Mouse (Mus musculus): Measurements from ENCODE around the gene Trip13.

Trip13 gene

GRCm38 (mm10) chr13:73937321-73938176 is at the start of gene Trip13, which contains the start of gene Brd9:
Gene Trip13, minus strand, starts transcription at chr13:73937784.
Gene Brd9, plus strand, starts transcription at chr13:73937811.
- peak; percentile 85 for DNase-seq (ENCODE audit: low read depth, low spot score)

DNA sequence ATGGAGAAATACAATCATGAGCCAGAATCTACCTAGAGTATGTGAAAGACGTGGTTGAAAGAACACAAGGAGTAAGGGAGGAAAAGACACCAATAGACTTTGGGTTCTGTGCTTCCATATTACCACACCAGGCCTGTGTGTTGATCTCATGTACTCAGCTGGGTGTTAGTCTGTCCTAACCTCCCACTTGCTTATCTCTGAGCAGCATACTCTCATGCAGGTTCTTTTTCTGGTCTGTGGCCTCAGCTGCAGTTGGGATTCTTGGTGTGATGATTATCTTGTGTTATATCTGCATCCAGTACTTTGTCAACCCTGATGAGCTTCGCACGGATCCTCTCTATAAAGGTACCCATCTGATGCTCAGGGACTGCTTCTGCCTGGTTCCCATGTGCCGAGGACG is 39.4 kb upstream of the Trip13 start:
- no peak for DNase-seq (ENCODE audit: low read depth, low spot score)

GRCm38 (mm10) chr13:73974523-73974922 is 36.9 kb upstream of the Trip13 start:
- no peak for DNase-seq (ENCODE audit: low read depth, low spot score)

DNA sequence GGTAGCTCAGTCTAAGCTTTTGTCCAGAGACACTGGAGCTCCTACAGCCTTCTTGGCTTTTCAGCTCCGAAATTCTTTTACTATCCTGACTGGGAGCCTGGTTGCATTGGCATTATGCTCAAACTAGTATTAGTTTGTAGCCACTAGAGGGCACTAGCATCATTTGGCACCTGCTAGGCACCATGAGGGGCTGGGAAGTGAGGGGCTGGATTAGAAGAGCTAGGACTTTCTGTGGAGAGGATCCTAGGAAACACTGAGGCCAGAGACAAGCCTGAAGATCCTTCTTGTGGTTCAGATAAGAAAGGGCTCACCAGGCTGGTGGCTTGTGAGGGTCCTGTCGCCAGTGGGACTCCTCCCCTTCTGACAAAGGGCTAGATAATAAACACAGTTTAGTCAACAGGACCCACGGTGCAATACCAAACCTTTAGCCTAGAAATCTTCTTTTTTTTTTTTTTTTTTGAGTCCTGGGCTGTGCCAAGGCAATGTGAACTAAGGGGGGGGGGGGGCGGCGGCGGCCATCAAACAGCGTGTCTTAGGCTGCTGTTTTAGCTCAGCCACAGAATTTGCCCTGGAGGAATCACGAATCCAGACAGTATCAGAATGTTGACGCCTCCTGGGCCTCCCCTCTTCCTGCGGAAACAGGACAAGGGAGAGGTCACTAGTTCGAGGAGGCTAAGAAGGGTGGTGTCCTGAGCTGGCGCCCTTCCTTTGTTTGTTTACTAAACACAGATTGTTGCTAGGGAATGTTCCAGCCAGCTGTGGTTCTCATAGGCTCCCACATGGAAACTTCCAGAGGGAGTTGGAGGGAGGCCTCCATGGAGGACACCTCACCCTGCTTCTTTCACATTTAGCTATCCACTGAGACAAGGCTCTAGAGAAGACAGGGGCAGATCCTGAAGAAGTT is 33.2 kb upstream of the Trip13 start:
- peak; percentile 66 for DNase-seq (ENCODE audit: low read depth, low spot score)

- DNase-seq (ENCODE audit: low read depth, low spot score): no peak
Observed at GRCm38 (mm10) chr13:73963551-73963950, 26.0 kb upstream of the Trip13 start, which contains the start of gene Zdhhc11. Gene Zdhhc11, plus strand, starts transcription at chr13:73963851.

GRCm38 (mm10) chr13:73961177-73961576 is 23.6 kb upstream of the Trip13 start:
- peak; percentile 5 for DNase-seq (ENCODE audit: low read depth, low spot score)

DNA sequence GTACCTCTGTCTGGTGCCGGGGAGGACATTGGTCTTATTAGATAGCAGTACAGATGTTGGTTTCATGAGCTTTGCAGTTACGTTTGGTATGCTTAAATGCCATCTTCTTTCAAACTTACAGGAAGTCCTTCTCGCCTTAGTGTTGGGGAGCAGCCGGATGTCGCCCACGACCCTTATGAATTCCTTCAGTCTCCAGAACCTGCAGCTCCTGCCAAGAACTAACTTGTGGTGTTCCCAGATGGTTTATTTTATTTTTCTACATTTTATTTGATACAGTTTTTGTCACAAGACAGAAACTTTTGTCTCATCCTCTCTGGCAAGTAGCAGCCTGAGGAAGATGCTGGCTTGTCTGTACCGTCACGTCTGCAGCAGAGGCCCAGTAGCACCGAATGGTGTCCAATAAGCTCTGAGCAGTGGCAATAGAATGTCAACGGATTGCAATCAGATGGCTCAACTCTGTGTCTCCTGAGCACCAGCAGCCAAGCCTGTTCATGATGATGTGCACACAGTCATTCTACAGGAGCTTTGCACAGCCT is 22.6 kb upstream of the Trip13 start:
- no peak for DNase-seq (ENCODE audit: low read depth, low spot score)

DNA sequence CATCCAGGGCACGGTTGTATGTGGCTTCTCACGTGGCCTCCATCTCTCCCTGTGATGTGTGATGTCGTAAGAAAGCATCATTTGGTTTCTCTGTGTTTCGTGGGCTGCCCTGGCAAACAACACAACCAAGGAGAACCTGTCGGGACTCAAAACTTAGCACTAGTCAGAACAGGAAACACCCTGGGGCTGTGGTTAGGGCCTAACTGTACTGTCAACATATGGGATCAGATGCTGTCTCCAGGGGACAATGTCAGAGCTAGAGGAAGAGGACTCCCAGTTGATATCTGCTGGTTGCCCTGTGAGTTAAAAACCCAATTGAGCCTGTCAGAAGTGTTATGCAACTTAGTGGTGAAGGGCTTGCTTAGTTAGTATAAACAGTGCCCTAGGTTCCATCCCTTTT is 17.9 kb upstream of the Trip13 start:
- no peak for DNase-seq (ENCODE audit: low read depth, low spot score)

DNA sequence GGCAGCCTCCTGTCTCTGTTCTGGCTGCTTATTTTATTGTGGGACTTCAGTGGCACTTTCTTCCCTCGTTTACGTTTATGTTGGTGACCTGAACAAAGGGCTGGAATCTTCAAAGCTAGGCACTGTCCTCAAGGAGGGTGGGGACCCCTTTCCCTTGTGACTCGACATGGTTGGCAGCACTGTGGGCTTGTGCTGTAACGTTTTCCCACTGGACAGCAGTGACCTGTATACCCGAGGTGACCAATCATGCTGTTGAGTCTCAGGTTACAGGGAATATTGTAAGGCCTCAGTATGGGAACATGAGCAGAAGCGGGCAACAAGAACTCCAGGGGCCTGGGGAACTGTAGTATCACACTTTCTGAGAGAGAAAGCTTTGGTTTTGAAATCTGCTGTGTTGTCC is 17.1 kb upstream of the Trip13 start:
- no peak for DNase-seq (ENCODE audit: low read depth, low spot score)

DNA sequence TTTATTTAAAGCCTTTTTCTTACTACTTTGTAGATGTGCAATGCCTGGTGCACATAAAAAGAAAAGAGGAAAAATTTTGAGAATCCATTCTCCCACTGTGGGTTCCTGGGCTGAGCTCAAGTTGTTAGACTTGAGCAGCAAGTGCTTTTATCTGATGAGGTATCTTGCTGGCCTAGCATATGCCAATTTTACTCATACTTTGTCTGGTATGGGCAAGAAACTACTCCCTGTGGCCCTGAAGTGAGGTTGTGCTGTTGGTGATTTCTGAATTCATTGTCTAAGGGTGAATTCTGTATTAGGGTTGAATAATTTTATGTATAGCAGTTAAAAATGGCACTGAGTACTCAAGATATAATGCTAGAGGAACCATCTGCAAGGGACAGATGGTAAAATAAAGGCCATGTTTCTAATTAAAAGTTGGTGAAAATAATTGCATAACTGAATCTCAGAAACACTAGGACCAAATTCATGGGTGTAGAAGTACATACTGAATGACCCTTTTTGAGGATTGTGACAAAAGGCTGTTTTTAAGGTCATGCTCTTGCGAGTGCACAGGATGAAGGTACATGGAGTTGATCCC is 16.1 kb upstream of the Trip13 start:
- DNase-seq (ENCODE audit: low read depth, low spot score): no peak

DNA sequence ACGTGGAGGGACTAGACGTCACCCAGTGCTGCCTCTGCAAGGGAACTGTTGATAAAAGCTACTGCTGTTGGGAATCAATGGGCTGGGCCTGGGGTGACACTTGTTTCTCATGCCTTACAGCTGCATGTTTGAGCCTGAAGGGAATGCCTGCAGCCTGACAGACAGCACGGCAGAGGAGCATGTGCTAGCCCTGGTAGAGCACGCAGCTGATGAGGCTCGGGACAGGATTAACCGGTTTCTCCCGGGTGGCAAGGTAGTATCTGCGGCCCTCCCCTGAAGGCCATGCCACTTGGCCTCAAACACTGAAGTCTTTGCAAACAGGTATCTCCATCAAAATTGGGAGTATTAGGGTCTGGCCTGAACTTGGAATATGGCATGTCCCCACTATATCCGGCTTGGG is 7.0 kb upstream of the Trip13 start:
- no peak for DNase-seq (ENCODE audit: low read depth, low spot score)

GRCm38 (mm10) chr13:73939101-73939500 is 1.5 kb upstream of the Trip13 start:
- no peak for DNase-seq (ENCODE audit: low read depth, low spot score)

DNA sequence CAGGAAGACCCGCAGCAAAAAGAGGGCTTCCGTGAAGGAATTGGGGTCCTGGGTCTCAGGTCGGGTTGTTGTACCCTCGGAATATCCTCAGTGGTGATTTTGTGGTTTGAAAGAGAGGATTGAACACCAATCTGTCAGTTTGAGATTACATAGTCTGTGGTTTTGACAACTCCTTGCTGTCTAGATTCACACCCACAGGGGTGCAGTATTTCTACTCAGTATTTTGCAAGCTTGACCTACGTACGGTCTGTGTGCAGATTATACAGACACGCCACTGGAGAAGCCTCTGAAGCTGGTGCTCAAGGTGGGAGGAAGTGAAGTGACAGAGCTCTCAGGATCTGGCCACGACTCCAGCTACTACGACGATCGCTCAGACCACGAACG is 585 bp upstream of the Trip13 start:
- DNase-seq (ENCODE audit: low read depth, low spot score): no peak

DNA sequence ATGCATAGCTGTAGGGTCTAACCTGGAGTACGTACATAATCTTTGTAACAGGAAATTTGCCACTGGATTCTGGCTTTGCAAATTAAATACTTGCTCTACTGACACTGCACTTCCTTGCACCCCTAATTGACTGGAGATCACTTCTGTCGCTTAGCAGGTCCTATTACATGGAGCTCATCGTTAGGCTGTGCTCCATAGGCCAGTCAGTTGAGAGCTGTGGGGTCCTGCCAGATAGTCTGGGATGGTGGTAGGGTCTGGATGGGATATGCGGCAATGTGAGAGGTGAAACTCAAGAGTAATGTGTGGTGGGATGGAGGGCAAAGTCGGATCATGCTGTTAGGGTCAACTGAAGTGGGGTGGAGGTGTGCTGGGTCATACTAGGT is 655 bp downstream of the Trip13 start:
- DNase-seq (ENCODE audit: low read depth, low spot score): peak; percentile 16

DNA sequence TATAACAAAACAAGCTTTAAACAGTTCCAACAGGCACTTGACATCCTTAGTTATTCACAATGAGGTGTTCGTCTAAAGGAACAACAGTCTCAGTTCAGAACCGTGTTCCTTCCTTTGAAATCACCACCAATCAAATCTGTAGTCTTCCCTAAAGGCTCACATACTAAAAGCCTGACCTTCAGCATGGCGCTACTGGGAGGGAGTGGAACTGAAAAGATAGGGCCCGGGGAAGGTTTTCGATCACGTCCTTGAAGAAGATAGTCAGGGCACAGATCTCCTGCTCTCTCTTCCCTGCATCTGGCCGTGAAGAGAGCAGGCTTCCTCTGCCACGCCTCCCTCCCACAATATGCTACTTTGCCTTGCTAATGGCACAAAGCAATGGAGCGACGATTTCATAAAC is 5.4 kb downstream of the Trip13 start:
- no peak for DNase-seq (ENCODE audit: low read depth, low spot score)

DNA sequence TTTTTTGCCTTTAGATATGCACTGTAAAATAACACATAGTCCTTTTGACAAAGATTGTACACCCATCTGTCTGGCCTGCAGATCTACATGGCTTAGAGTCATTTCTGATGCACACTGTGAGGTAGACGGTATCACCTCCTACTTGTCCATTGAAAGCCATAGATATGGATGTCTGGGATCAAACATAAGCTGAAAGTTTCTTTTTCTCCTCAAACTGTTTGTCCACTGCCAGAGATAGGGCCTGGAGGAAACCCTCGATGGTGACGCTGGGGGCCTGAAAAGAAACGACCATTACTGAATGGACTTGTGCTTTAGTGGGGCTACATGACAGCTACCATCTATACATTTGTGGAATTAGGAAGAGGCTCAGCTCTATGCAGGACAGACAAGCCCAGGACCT is 24.5 kb downstream of the Trip13 start:
- no peak for DNase-seq (ENCODE audit: low read depth, low spot score)

- DNase-seq (ENCODE audit: low read depth, low spot score): peak; percentile 70
Observed at GRCm38 (mm10) chr13:73907683-73908412, 29.7 kb downstream of the Trip13 start.

DNA sequence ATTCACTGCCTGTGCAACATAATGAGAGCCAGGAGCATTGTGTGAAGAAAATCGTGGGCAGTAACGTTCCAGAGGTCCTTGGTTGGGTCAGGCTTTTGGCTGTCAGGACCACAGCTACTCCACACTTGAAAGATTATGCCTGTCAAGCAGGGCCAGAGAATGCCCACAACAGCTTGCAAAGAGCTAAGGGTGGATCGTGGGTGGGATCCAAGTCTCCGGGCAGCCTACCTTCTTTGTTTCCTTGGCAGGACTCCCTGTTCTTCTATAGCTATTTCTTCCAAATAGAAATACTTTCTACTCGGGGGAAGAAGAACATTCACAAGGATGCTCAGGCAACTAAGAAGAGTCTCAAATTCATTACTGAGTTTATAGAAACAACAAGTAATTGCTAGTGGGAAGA is 30.4 kb downstream of the Trip13 start:
- no peak for DNase-seq (ENCODE audit: low read depth, low spot score)

DNA sequence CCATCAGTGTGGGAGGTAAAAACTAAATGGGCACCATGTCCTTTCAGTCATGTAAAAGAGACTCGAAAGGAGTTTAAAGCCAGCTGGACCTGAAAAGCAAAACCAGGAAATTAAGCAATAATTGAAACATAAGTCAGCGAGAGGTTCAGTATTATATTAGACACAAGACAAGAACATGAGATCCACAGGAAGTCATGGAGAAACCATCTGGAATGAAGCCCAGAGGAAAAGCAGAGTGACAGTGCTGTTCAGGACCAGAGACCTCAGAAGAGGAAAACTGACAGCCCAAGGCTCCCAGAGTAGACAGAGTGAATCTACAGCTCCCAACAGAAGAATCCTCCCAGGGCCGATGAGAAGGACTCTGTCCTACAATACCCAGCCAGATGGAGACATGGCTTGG is 40.0 kb downstream of the Trip13 start:
- no peak for DNase-seq (ENCODE audit: low read depth, low spot score)

DNA sequence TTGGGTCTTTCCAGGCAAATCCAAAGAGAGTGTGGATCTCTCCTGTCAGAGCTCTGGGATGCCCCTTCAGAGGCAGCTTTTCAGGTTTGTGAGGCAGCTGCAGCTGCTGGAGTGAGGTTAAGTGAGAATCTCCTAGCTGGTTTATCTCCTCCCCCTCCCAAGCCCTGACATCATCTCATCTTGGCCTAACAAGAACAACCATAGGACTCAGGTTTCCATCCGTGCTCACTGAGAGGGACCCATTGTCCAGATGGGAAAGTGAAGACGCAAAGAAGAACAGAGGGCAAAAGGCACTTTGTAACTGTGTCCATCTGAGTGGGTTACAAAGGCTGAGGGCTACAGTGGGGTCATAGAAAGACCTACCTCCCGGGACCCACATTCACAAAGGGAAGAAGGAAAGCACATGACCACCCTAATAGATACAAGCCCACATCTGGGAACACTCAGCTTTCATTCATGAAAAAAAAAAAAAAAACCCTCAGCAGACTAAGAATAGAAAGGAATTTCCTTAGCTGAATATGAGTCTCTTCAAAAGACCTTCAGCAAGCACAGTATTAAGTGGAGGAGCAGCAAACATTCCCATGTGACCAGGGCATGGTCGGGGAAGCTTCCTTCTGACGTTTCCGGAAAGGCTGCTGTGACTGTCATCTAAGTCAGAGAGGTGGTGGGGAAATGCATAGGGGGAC is 44.9 kb downstream of the Trip13 start:
- DNase-seq (ENCODE audit: low read depth, low spot score): peak; percentile 73

DNA sequence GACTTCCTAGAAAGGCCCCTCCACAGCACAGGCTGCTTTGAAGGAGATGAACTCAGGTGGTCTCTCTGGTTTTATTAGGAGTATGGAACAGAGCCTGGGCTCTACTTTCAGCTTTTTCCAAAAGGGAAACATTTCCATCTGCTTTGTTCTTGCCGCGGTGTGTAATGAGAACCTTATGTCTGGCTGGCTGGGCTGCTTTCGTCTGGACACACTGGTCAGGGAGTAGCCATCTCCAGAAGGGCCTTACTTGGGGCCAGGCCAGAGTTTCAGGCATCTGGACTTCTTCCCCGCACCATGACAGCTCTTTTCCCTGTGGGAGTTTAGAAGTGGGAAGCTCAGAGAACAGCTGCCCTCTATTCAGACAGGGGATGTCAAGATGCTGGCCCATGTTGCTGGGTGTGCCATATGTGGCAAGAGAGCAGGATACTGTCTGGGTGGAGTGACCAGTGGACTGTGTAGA is 50.1 kb downstream of the Trip13 start:
- DNase-seq (ENCODE audit: low read depth, low spot score): peak; percentile 89

All from 3T3-L1 (cell line).